Mouse (Mus musculus): ENCODE results near the gene Lrrc72. TPM values are rescaled to one million over a fixed set of nuclear protein-coding genes. Genes with fewer than 3 reads are reported as not detected.
"Not testable (repeated sequence)": the region's sequence is repeated elsewhere in the genome, so short reads cannot be mapped to it uniquely, and the experiment has no call there.

Lrrc72 gene
- polyA plus RNA-seq, 1 experiment from 2014 or later = not detected

DNA sequence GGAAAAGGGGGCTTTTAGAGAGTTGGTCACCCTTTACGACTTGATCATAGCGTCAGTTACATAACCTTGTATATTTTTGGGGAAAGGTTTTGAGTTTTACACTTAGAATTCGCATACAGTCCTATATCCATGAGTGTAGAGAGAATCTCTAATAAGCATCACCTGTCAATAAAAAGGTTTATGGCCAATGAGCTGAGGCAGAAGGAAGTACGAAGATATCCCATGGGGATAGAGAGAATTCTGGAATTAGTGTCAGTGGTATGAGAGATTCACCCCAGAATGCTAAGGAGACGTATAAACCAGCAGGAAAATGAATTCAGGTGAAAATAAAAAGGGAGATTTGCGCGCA is 45.4 kb downstream of the Lrrc72 start:
- DNase-seq (ENCODE audit: low spot score) (no peak), ATAC-seq (ENCODE audit: insufficient number of reproducible peaks, low FRiP score, low TSS enrichment, low read depth) (no peak)
- no peak overlapping the region for H3K4me3 ChIP-seq (ENCODE audit: low read depth, low read length)
- H3K9me3 ChIP-seq (ENCODE audit: control insufficient read depth, low read length) = no peaks in the 10 kb centered on the region
- H3K4me1 ChIP-seq (ENCODE audit: control insufficient read depth, insufficient read depth, low read length) = 0 out of 2 replicates have a peak, but pooled peaks cover 3% of the 10 kb centered on the region
- H3K9ac ChIP-seq (ENCODE audit: low read length) = no peak overlapping the region
- no peaks in the 10 kb centered on the region for H3K36me3 ChIP-seq (ENCODE audit: control insufficient read depth, insufficient read depth, low read length)
- H3K4me2 ChIP-seq (ENCODE audit: low read depth, severe bottlenecking) = no peak overlapping the region
- no peaks in the 10 kb centered on the region for H3K27me3 ChIP-seq (ENCODE audit: control insufficient read depth, insufficient read depth, low read length)
- H3K27ac ChIP-seq (replicated peaks; ENCODE audit: low read depth, low read length) = no peak overlapping the region
- 83% methylated on average over 7 of the region's 7 CpGs for WGBS

DNA sequence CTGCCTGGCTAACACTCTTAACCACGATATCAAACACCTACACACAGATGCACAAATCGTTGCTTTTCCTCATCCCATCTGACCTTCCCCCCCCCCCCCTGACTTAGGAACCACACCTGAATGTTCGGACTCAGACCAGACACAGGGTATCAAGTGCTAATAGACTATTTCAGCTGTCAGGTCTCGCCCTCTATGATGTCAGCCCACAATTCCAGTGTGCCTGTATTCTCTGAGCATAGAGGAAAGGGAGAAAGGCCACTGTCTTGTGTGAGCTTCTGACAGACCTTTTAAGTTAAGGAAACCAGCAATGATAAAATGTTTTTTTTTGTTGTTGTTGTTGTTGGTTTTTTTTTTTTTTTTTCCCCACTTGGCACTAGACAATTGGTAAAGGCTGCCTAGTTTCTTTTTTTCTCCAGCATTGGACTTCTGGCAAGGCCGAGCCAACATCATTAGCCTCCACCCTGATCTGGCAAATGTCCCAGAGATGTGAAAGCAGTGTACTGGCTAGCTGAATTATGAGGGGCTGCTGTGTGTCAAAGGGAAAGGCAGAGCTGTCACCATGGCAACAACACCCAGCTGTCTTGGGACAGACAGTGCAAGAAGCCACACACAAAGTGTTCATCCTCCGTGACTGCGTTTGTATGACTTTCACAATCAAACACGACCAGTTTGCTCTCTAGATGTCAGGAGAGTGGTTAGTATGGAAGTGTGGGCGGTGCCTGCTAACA is 46.0 kb downstream of the Lrrc72 start:
- ATAC-seq (ENCODE audit: insufficient number of reproducible peaks, low FRiP score, low TSS enrichment, low read depth) = no peak
- H3K4me2 ChIP-seq (ENCODE audit: low read depth, severe bottlenecking) = no peak overlapping the region
- 63% methylated on average over 9 of the region's 9 CpGs for WGBS

GRCm38 (mm10) chr12:36205579-36206119 is 47.5 kb downstream of the Lrrc72 start:
- 53% methylated on average over 5 of the region's 5 CpGs for WGBS

More for the DNA sequence above, 46.0 kb downstream of the Lrrc72 start:
- H3K27me3 ChIP-seq (ENCODE audit: control insufficient read depth, insufficient read depth, low read length) = no peaks in the 10 kb centered on the region
- peak; percentile 37 for DNase-seq (ENCODE audit: low spot score)
- H3K27ac ChIP-seq (replicated peaks; ENCODE audit: low read depth, low read length) = no peak overlapping the region
- H3K36me3 ChIP-seq (ENCODE audit: control insufficient read depth, insufficient read depth, low read length) = no peaks in the 10 kb centered on the region
- no peak overlapping the region for H3K4me3 ChIP-seq (ENCODE audit: low read depth, low read length)
- H3K9me3 ChIP-seq (ENCODE audit: control insufficient read depth, low read length) = no peaks in the 10 kb centered on the region
- no peak overlapping the region for H3K9ac ChIP-seq (ENCODE audit: low read length)
- H3K4me1 ChIP-seq (ENCODE audit: control insufficient read depth, insufficient read depth, low read length) = 0 out of 2 replicates have a peak, but pooled peaks cover 3% of the 10 kb centered on the region

DNA sequence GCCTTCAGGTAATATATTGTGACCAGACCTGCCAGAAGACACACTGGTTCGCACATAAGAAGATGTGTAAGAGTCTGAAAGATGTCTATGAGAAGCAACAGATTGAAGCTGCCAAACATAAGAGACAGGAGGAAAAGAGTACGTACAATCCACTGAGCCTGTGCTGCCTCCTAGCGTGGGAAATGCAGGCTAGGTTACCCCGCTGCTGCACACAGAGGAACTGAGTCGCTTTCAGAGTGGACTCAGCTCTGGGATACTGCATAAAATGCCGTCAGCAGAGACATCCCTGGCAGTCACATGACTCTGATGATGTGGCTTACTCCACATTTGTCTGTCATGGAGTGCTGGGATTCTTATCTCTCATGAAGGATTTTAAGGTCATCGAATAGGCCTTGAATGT is 58.2 kb downstream of the Lrrc72 start:
- DNase-seq (ENCODE audit: low spot score) (no peak), ATAC-seq (ENCODE audit: insufficient number of reproducible peaks, low FRiP score, low TSS enrichment, low read depth) (no peak)
- H3K27ac ChIP-seq (replicated peaks; ENCODE audit: low read depth, low read length) = no peak overlapping the region
- H3K27me3 ChIP-seq (ENCODE audit: control insufficient read depth, insufficient read depth, low read length) = no peaks in the 10 kb centered on the region
- H3K4me1 ChIP-seq (ENCODE audit: control insufficient read depth, insufficient read depth, low read length) = no peaks in the 10 kb centered on the region
- no peak overlapping the region for H3K4me3 ChIP-seq (ENCODE audit: low read depth, low read length)
- H3K9ac ChIP-seq (ENCODE audit: low read length) = no peak overlapping the region
- H3K9me3 ChIP-seq (ENCODE audit: control insufficient read depth, low read length) = peaks cover 4% of the 10 kb centered on the region; the same call in 1 of the 2 replicates
- H3K4me2 ChIP-seq (ENCODE audit: low read depth, severe bottlenecking) = no peak overlapping the region
- peaks cover 19% of the 10 kb centered on the region for H3K36me3 ChIP-seq (ENCODE audit: control insufficient read depth, insufficient read depth, low read length)
- 94% methylated on average over 7 of the region's 7 CpGs for WGBS

More at GRCm38 (mm10) chr12:36205579-36206119, 47.5 kb downstream of the Lrrc72 start:
- H3K4me3 ChIP-seq (ENCODE audit: low read depth, low read length); DNase-seq (ENCODE audit: low spot score); H3K9me3 ChIP-seq (ENCODE audit: control insufficient read depth, low read length); H3K4me2 ChIP-seq (ENCODE audit: low read depth, severe bottlenecking); ATAC-seq (ENCODE audit: insufficient number of reproducible peaks, low FRiP score, low TSS enrichment, low read depth); H3K4me1 ChIP-seq (ENCODE audit: control insufficient read depth, insufficient read depth, low read length); H3K36me3 ChIP-seq (ENCODE audit: control insufficient read depth, insufficient read depth, low read length); H3K27ac ChIP-seq (replicated peaks; ENCODE audit: low read depth, low read length); H3K27me3 ChIP-seq (ENCODE audit: control insufficient read depth, insufficient read depth, low read length); H3K9ac ChIP-seq (ENCODE audit: low read length): not testable (repeated sequence)

DNA sequence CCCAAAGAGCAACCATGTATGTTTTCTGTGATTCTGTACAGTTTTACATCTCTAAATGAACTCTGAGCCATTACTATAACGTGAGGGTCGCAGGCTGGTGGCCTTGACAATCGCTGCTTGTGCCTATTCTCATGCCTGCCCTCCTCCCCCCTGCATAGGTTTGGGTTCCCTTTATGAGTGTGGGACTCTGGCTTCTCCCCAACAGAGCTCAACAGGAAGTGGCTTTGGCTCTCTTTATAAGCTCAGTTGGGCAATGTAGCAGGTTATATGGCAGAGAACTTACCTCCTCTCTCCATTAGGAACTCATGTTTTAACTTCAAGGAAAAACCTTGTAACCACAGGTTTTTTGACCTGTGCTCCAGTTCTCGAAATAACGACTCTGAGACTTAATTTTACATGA is 62.9 kb downstream of the Lrrc72 start:
- no peak for ATAC-seq (ENCODE audit: insufficient number of reproducible peaks, low FRiP score, low TSS enrichment, low read depth)
- H3K36me3 ChIP-seq (ENCODE audit: control insufficient read depth, insufficient read depth, low read length) = peaks cover 12% of the 10 kb centered on the region; the same call in 1 of the 2 replicates

DNA sequence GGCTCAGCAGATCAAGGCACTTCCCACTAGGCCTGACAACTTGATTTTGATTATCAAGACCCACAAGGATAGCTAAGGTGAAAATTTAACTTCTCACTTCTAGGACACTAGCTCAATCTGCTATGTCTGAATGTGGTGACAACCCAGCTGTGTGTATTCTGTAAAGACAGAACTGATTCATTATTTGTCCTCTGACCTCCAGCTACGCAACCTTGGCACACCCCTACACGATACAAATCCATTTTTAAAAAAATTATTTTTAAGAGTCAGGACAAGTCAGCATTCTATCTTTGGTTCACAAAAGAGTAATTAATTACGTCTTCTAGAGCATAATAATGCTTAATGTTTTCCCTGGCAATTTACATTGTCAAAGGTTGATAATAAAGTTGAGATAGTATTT is 63.6 kb downstream of the Lrrc72 start:
- Histone ChIP-seq H3K9ac (ENCODE audit: low read length) (no peak overlapping the region), H3K4me2 (ENCODE audit: low read depth, severe bottlenecking) (no peak overlapping the region), H3K4me3 (ENCODE audit: low read depth, low read length) (no peak overlapping the region), H3K27ac (replicated peaks; ENCODE audit: low read depth, low read length) (no peak overlapping the region), H3K4me1 (ENCODE audit: control insufficient read depth, insufficient read depth, low read length) (no peaks in the 10 kb centered on the region), H3K36me3 (ENCODE audit: control insufficient read depth, insufficient read depth, low read length) (peaks cover 7% of the 10 kb centered on the region; the same call in 1 of the 2 replicates), H3K9me3 (ENCODE audit: control insufficient read depth, low read length) (no peaks in the 10 kb centered on the region), H3K27me3 (ENCODE audit: control insufficient read depth, insufficient read depth, low read length) (no peaks in the 10 kb centered on the region)
- DNase-seq (ENCODE audit: low spot score) (no peak), ATAC-seq (ENCODE audit: insufficient number of reproducible peaks, low FRiP score, low TSS enrichment, low read depth) (no peak)
- 94% methylated on average over 3 of the region's 3 CpGs for WGBS

More for the DNA sequence above, 62.9 kb downstream of the Lrrc72 start:
- no peak for DNase-seq (ENCODE audit: low spot score)
- H3K4me2 ChIP-seq (ENCODE audit: low read depth, severe bottlenecking) = no peak overlapping the region
- H3K4me1 ChIP-seq (ENCODE audit: control insufficient read depth, insufficient read depth, low read length) = no peaks in the 10 kb centered on the region
- H3K4me3 ChIP-seq (ENCODE audit: low read depth, low read length) = no peak overlapping the region
- H3K27ac ChIP-seq (replicated peaks; ENCODE audit: low read depth, low read length) = no peak overlapping the region
- H3K9ac ChIP-seq (ENCODE audit: low read length) = no peak overlapping the region
- WGBS = 81% methylated on average over 5 of the region's 5 CpGs
- no peaks in the 10 kb centered on the region for H3K9me3 ChIP-seq (ENCODE audit: control insufficient read depth, low read length)
- H3K27me3 ChIP-seq (ENCODE audit: control insufficient read depth, insufficient read depth, low read length) = no peaks in the 10 kb centered on the region

- H3K27me3 ChIP-seq (ENCODE audit: control insufficient read depth, insufficient read depth, low read length) = no peaks in the 10 kb centered on the region
- H3K4me2 ChIP-seq (ENCODE audit: low read depth, severe bottlenecking) = no peak overlapping the region
- no peaks in the 10 kb centered on the region for H3K9me3 ChIP-seq (ENCODE audit: control insufficient read depth, low read length)
- H3K27ac ChIP-seq (replicated peaks; ENCODE audit: low read depth, low read length) = no peak overlapping the region
- 84% methylated on average over 6 of the region's 6 CpGs for WGBS
- H3K4me1 ChIP-seq (ENCODE audit: control insufficient read depth, insufficient read depth, low read length) = no peaks in the 10 kb centered on the region
- H3K4me3 ChIP-seq (ENCODE audit: low read depth, low read length) = no peak overlapping the region
- no peak overlapping the region for H3K9ac ChIP-seq (ENCODE audit: low read length)
- DNase-seq (ENCODE audit: low spot score) = no peak
- peaks cover 7% of the 10 kb centered on the region; the same call in 1 of the 2 replicates for H3K36me3 ChIP-seq (ENCODE audit: control insufficient read depth, insufficient read depth, low read length)
- ATAC-seq (ENCODE audit: insufficient number of reproducible peaks, low FRiP score, low TSS enrichment, low read depth) = no peak
Observed at GRCm38 (mm10) chr12:36187081-36187480, 66.1 kb downstream of the Lrrc72 start.

DNA sequence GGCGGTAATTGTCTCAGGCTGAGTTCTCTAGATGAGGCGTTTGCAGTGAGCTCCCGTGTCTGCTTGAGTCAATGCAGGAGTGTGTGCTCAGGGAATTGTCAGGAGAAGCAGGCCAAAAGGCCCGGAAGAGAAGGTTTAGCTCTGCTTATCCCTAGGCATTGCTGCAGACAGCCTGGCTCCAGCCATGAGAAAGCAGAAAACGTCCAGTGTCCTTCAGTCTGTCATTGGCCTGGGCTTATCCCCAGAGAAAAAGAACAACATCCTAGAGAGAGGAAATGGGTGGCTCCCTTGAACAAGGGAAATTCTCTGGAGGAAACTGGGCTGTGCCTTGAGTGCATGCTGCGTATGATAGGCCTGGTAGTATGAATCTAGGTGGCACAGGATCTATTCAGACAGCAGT is 70.6 kb downstream of the Lrrc72 start:
- ATAC-seq (ENCODE audit: insufficient number of reproducible peaks, low FRiP score, low TSS enrichment, low read depth) (no peak), DNase-seq (ENCODE audit: low spot score) (no peak)
- no peaks in the 10 kb centered on the region for H3K27me3 ChIP-seq (ENCODE audit: control insufficient read depth, insufficient read depth, low read length)
- no peak overlapping the region for H3K4me3 ChIP-seq (ENCODE audit: low read depth, low read length)
- H3K36me3 ChIP-seq (ENCODE audit: control insufficient read depth, insufficient read depth, low read length) = no peaks in the 10 kb centered on the region; the same call in 1 of the 2 replicates
- H3K4me1 ChIP-seq (ENCODE audit: control insufficient read depth, insufficient read depth, low read length) = no peaks in the 10 kb centered on the region
- H3K27ac ChIP-seq (replicated peaks; ENCODE audit: low read depth, low read length) = no peak overlapping the region
- H3K4me2 ChIP-seq (ENCODE audit: low read depth, severe bottlenecking) = no peak overlapping the region
- no peak overlapping the region for H3K9ac ChIP-seq (ENCODE audit: low read length)
- H3K9me3 ChIP-seq (ENCODE audit: control insufficient read depth, low read length) = no peaks in the 10 kb centered on the region
- WGBS = 87% methylated on average over 6 of the region's 6 CpGs

Measured in limb, embryonic 11.5 days (tissue).